Mouse (Mus musculus) testis, adult 2 months (tissue): ENCODE results near the gene Ip6k3. TPM values are rescaled to one million over a fixed set of nuclear protein-coding genes. Genes with fewer than 3 reads are reported as not detected.
A peak's percentile ranks its signal among the peaks of the same experiment; 100 is the strongest.

Experiments
- H3K27ac ChIP-seq: fragments of 200-500 bp; 2 replicates; pipeline ENCODE4 v1.5.1; 2012; ENCODE audit warnings: low read depth, low read length; ENCODE audit not compliant: control insufficient read depth, insufficient read depth
- H3K27me3 ChIP-seq: fragments of 200-500 bp; 2 replicates; pipeline ENCODE4 v1.6.1; 2012; ENCODE audit warnings: mild to moderate bottlenecking, low read length, moderate library complexity; ENCODE audit not compliant: control insufficient read depth, insufficient read depth
- H3K36me3 ChIP-seq: fragments of 200-500 bp; 2 replicates; pipeline ENCODE4 v1.6.1; 2012; ENCODE audit warnings: mild to moderate bottlenecking, low read length; ENCODE audit not compliant: control insufficient read depth, insufficient read depth
- H3K4me1 ChIP-seq: fragments of 200-500 bp; 2 replicates; pipeline ENCODE4 v1.6.1; 2012; ENCODE audit warnings: low read length; ENCODE audit not compliant: control insufficient read depth, insufficient read depth
- H3K4me3 ChIP-seq: fragments of 200-500 bp; 2 replicates; pipeline ENCODE4 v1.5.1; 2012; ENCODE audit warnings: low read depth, mild to moderate bottlenecking, low read length, moderate library complexity, mixed read lengths; ENCODE audit not compliant: control insufficient read depth
- CTCF ChIP-seq: fragments of 200-500 bp; IDR thresholded peaks from 2 replicates; pipeline ENCODE4 v1.5.1; 2012; ENCODE audit warnings: low read depth, mild to moderate bottlenecking, inconsistent platforms, low read length, moderate library complexity; ENCODE audit not compliant: control insufficient read depth, insufficient read depth, insufficient replicate concordance
- POLR2A ChIP-seq: fragments of 200-500 bp; IDR thresholded peaks from 2 replicates; pipeline ENCODE4 v1.6.1; 2012; ENCODE audit warnings: low read depth, mild to moderate bottlenecking, inconsistent platforms, low read length, moderate library complexity; ENCODE audit not compliant: control insufficient read depth
- polyA plus RNA-seq: library from polyadenylated mRNA; depleted of rRNA; stranded (reverse); fragments of >200 nt; gene quantifications from 2 replicates; pipeline ENCODE4 v1.2.3, GENCODE M21; 2012

Ip6k3 gene
- polyA plus RNA-seq, 1 experiment: 0.05 TPM

- H3K36me3 ChIP-seq: peaks cover 3% of the 10 kb centered on the region
- H3K4me1 ChIP-seq: no peaks in the 10 kb centered on the region
- no peak overlapping the region for H3K27ac ChIP-seq
- H3K27me3 ChIP-seq: no peaks in the 10 kb centered on the region
- TF ChIP-seq CTCF (no peak), POLR2A (no peak)
- H3K4me3 ChIP-seq: no peak overlapping the region
Observed at GRCm38 (mm10) chr17:27191189-27191588, 23.6 kb upstream of the Ip6k3 start.

DNA sequence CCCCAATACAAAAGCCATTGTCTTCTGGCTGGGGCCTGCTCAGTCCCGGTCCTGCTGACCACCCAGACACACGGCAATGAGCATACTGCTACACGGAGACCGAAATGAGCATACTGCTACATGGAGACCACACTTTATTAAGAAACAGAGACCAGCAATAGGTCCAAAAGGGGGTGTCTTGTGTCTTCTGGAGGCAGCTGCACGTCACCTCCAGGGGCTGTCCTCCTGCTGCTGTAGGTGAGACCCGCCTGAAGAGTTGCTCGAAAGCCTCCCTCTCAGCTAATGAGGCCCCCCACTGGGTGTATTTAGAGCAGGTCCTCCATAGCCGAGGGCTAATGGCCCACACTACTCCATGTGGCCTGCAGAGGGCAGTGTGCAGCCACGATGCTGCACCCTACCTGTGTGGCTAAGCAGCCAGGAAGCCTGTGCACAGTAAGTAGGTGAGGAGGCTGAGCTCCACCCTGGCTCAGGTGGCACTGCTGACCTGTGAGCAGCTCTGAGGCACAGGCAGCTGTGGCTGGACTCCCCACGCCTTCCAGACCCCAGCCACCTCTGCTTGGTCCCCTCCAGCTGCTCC is 22.1 kb upstream of the Ip6k3 start:
- Histone ChIP-seq H3K4me3 (no peak overlapping the region), H3K36me3 (peaks cover 3% of the 10 kb centered on the region), H3K4me1 (no peaks in the 10 kb centered on the region; the same call in 1 of the 2 replicates), H3K27ac (no peak overlapping the region), H3K27me3 (no peaks in the 10 kb centered on the region)
- peak; percentile 94; the same call in 1 of the 2 replicates for TF ChIP-seq CTCF
- no peak for TF ChIP-seq POLR2A

DNA sequence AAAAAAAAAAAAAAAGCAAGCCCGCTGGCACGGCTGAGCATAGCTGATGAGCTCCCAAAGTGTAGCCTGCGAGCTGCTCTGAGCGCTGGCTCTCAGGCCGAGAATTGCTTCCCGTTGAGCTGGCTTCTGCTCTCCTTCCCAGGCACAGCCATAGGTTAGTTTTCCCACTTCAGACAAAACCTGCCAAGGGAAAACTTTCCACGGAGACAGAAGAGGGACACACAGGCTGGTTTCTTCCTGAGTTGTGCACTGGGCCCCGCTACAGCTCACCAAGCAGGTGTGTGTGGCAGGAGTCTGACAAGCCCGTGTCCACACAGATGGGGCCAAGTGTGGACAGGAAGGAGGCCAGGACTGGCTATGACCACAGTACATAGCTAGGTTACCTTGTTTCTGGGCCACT is 21.3 kb upstream of the Ip6k3 start:
- Histone ChIP-seq H3K27ac (no peak overlapping the region), H3K36me3 (no peaks in the 10 kb centered on the region; the same call in 1 of the 2 replicates), H3K27me3 (no peaks in the 10 kb centered on the region), H3K4me1 (no peaks in the 10 kb centered on the region; the same call in 1 of the 2 replicates), H3K4me3 (no peak overlapping the region)
- TF ChIP-seq POLR2A (no peak), CTCF (no peak)

DNA sequence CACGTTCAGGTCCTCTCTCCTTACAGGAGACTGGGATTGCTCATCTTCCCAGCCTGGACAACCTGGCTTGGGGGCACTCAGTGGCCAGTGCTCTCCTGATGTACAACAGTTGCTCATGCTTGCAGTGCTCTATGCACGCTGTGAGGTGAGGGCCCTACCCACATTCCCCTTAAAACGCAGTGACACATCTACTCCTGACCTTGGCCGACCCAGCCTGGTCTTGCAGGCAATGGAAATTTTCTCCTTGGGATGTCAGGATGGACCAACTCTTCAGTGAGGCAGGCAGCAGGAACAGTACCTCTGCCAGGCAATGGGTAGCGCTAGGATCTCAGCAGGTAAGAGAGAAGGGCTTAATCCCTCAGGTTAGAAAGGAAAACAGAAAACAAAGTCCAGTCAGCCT is 19.5 kb upstream of the Ip6k3 start:
- Histone ChIP-seq H3K27me3 (no peaks in the 10 kb centered on the region), H3K4me3 (no peak overlapping the region), H3K27ac (no peak overlapping the region), H3K4me1 (no peaks in the 10 kb centered on the region; the same call in 1 of the 2 replicates), H3K36me3 (no peaks in the 10 kb centered on the region; the same call in 1 of the 2 replicates)
- TF ChIP-seq CTCF (no peak), POLR2A (no peak)

DNA sequence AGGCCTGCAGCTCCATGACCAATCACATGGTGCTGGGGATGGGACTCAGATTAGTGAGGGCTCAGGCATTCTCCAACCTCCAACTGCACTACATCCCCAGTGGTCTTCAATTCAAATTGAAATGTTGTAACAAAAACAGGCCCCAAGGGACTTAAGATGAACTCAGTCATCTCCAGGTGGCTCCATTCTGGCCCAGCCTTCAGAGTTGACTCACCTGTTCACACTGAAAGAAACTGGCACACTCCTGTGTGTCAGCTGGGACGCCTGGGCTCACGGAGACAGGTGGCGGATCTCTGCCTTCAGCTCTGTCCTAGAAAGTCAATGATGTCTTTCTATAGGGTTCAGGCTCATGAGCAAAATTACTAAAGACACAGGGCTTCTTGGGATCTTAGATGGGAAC is 18.5 kb upstream of the Ip6k3 start:
- H3K27ac ChIP-seq: no peak overlapping the region
- H3K36me3 ChIP-seq: no peaks in the 10 kb centered on the region
- TF ChIP-seq POLR2A: no peak
- H3K27me3 ChIP-seq: no peaks in the 10 kb centered on the region
- no peak overlapping the region for H3K4me3 ChIP-seq
- no peaks in the 10 kb centered on the region; the same call in 1 of the 2 replicates for H3K4me1 ChIP-seq

DNA sequence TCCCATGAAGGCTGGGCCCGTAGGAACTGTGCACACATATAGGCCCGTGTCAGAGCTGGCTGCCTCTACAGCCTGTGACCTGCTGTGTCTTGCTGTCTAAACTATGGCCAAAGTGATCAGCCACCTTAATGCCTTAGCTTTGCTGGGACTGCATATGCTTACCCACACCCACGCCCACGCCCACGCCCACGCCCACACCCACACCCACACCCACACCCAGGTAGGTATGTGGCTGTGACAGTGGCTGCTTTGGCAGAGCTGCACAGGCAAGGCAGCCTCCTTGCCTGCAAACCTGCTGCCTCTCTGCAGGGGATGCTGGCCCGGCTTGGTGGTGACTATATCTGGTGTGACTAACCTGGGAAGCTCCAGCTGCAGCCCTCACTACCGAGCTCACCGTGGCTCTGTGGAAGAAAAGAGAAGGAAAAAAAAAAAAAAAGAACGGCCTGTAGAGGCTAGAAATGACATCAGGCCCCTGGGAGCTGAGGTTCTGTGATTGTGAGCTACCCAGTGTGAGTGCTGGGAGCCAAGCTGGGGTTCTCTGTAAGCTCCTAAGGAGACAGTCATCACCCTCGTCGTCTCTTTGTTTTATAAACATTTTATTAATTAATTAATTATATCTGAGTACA is 16.2 kb upstream of the Ip6k3 start:
- Histone ChIP-seq H3K27ac (no peak overlapping the region), H3K36me3 (no peaks in the 10 kb centered on the region), H3K4me1 (peaks cover 12% of the 10 kb centered on the region), H3K4me3 (no peak overlapping the region), H3K27me3 (no peaks in the 10 kb centered on the region)
- TF ChIP-seq POLR2A (no peak), CTCF (no peak)

DNA sequence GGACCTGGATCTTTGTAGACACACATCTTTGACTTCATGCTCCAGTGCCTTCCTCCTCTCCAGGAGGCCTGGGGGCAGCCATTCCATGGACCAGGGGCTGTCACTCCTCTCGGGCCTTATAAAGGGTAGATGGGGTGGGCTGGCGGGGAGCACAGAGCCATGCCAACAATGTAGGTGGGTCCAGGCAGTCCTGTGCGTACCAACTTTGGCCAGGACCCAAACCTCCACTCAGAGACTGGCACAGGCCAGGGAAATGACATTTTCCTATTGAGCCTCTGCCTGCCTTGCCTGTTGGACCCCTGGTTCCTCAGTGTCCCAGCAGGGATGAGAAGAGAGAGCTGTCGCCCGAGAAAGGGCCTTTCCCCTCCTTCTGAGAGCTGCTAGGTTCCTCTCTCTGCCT is 14.8 kb upstream of the Ip6k3 start:
- Histone ChIP-seq H3K4me3 (no peak overlapping the region), H3K36me3 (no peaks in the 10 kb centered on the region), H3K27me3 (no peaks in the 10 kb centered on the region), H3K27ac (no peak overlapping the region), H3K4me1 (peaks cover 19% of the 10 kb centered on the region)
- TF ChIP-seq CTCF (no peak), POLR2A (no peak)

- TF ChIP-seq CTCF: peak; percentile 44; the same call in 1 of the 2 replicates
- no peak for TF ChIP-seq POLR2A
- Histone ChIP-seq H3K36me3 (no peaks in the 10 kb centered on the region), H3K27ac (no peak overlapping the region)
Observed at GRCm38 (mm10) chr17:27181666-27182065, 14.1 kb upstream of the Ip6k3 start.

More at GRCm38 (mm10) chr17:27181666-27182065, 14.1 kb upstream of the Ip6k3 start:
- H3K27me3 ChIP-seq: no peaks in the 10 kb centered on the region
- no peak overlapping the region for H3K4me3 ChIP-seq
- H3K4me1 ChIP-seq: peaks cover 19% of the 10 kb centered on the region
